Mouse (Mus musculus): Measurements from ENCODE around the gene Sh3gl3.

The Sh3gl3 gene

DNA sequence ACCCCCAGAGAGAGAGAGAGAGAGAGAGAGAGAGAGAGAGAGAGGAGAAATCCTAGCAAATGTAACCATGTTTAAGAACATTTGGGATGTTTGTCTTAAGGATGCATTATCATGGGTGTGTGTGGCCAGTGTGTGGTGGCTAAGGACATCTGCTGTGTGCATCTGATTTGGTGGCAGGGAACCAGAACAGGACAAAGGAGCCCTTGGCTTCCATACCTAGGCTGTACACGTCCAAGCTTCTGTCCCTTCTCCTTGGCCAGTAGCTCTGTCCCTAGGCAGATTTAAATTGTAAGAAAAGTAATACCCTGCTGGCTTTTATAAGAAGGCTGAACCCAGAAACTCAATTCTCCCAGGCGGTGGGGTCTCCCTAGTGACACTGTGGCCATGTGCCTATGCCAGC is 121.0 kb downstream of the Sh3gl3 start:
- DNase-seq: no peak

DNA sequence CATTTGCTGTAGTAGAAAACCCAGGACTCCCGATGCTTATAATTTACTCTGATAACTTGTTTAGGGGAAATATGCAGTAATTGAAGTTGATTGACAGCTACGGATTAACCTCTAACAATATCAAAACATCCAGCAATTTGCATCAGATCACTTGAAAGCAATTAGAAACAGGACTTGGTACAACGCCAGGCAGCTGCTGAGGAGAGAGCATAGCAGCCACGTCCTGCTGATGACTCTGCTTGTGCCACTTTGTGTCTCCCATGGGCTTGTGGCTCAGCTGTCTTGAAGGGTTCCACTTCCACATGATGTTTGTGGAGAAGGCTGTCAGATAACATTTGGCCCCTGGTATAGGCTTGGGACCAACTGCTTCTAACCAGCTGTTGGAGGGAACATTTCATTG is 134.8 kb downstream of the Sh3gl3 start:
- no peak for DNase-seq

DNA sequence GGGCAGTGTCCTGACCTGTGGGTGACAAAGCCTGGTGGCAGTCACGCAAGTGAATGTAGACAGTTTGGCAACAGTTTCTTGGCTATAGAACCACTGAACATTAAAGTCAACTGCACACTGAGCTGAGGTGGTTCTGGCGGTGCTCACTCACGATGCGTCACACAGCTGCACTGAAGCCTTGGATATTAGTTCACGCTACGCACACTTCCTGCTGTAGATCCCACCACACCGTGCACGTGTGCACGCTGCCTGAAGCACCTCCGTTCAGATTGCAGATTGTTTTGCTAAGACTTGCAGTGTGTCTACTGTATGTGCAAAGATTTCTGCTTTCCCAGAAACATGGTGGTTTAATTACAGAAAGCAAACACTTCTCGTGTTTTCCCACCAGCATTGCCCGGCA is 144.9 kb downstream of the Sh3gl3 start:
- DNase-seq: no peak

DNA sequence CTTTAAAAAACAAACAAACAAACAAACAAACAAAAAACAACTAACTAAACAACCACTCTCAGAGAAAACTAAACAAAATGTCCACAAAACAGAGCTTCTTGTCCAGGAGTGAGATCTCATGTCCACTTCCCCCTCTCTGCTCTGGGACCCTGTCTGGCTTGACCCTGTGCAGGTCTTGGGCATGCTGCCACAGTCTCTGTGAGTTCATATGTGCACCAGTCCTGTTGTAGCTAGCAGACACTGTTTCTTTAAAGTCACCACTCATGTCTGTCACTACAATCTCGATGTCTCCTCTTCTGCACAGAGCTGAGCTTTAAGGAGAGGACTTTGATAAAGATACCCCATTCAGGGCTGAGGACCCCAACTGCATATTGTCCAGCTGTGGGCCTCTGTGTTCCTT is 153.0 kb downstream of the Sh3gl3 start:
- DNase-seq: no peak

DNA sequence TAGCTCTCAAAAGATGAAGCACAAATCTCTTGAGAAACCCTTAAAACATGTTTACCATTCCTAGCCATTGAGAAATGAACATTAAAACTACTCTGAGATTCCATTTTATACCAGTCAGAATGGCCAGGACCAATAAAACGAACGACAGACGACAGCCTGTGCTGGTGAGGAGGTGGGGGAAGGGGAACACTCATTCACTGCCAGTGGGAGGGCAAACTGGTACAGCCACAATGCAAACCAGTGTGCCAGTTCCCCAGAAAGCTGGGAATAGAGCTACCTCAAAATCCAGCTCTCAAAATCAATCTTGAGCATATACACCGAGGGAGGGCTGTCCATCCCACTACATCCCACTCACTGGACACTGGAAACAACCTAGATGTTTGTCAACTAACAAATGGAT is 153.6 kb downstream of the Sh3gl3 start:
- no peak for DNase-seq

DNA sequence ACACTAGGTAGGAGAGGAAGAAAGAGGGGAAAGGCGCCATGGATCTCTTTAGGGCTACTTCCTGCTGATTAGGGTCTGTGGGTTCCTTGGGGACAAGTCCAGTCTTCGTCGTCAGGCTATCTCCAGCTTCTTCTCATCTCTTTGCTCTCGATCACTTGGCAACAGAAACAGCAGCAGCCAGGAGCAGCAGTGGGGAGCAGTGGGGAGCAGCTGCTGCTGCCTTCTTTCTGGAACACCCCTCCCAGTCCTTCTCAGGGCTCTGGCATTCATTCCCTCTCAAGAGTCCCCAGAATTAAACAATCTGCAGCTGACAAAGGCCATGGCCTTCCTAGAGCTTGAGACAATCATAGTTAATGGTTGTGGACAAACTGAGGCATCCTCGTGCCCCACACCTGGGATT is 154.2 kb downstream of the Sh3gl3 start:
- DNase-seq: no peak

DNA sequence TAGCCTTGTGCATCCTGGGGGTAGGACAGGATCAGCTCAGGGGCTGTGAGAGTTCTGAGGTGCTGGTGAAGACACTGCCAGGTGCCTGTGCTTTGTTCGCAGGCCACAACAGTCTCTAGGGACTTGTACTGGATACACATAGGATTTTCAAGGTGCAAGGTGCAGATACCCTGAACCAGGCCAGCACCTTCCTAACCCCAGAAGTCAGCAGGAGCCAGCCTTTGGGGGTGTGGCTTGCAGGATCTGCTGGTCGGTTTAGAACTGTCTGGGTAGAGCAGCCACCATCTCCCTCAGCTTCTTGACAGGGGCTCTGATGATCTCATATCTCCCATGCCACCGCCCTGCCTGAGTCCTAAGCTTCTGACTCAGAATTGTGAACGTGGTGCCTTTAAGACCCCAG is 156.2 kb downstream of the Sh3gl3 start:
- DNase-seq: no peak

DNA sequence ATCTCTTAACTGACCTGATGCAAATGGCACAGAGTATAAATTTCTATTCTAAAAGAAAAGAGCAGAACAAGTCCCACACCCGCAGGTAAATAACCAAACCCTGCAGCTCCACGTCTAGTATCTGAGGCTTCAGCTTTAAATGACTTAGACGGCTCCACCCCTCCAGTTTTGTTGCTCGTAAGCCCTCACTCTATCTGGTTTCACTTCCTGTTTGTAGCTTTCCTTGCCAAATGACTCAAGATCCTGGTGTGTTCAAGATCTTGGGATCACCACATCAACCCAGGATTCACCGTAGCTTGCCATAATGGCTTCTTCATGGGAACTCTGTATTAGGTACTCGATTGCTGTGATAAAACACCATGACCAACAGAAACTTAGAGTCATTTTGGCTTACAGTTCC is 157.2 kb downstream of the Sh3gl3 start:
- DNase-seq: no peak

DNA sequence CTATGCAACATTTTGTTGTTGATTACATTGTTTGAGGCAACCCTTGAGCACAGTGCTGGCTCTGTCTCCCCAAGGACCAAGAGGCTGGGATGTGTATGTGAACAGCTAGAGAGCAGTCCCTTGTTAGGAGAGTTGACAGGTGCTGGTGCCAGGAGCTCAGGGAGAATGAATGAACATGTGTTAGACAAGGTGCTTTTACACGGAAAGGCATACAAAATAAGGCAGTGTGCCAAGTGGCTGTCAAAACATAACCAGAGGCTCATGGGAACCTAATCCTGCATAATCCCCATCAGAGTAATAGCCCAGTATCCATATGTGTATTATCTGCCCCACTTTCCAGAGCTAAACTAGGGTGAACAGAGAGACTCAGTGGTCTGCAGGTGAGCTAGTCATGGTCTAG is 160.4 kb downstream of the Sh3gl3 start:
- DNase-seq: no peak

DNA sequence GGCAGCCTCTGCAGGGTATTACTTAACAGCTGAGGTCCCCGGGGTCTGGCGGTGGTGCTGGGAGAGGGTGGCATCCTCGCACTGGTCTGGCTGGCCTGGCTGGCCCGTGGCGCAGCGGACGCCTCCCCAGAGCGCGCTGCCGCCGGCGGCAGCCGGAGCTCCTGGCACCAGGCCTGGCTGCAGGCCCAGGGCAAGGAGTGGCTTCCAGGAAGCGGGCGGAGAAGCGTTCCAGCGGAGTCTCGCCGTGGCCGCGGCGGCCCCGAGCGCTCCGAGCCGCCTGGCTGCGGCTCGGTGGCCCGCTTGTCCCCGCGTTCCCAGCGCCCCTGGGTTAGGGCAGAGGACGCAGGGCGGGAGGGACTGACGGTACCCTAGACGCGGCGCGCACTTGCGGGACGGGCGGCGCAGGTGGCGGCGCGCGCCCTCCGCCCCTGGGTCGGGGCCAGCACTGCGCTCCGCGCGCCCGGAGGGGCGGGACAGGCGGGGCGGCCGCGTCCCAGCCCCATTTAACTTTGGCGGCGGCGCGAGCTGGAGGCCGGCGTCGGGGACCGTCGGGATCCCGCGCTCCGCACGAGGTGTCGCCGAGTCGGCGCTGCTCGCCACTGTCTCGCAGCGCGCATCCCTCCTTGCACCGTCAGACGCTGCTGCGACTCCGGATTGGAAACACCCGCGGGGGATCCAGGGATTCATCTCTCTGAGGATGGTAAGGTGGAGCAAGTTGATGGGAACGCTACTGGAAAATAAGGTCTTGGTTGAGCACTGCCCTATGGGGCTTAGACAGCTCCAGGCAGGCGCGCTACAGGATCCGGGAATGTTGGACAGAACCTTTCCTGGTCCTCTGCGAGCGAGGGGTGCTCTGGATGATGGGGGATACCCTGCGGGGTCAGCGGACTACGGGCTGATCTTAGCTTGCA is 161.8 kb downstream of the Sh3gl3 start, which contains the start of gene Adamtsl3:
TSS of gene Adamtsl3 (plus strand) at position 484 of the 911 bp plus-strand sequence.
- no peak for DNase-seq

DNA sequence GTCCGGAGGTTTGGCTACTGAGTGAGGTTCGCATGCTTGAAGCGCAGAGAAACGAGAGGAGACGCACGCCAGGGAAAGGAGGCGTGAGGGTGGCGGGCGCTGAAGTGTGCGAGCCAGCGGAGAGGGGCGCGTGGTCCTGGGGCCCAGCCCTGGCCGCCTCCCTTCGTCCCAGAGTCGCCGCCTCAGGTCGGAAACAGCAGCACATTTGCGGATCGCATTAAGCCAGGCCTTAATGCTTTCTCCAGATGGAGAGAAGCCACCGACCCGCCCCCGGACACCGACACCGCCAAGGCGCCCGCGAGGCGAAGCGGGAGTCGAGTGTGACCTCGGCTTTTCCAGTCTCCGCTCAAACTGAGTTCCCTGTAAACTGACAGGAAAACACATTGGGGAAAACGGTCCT is 162.5 kb downstream of the Sh3gl3 start:
- DNase-seq: no peak

DNA sequence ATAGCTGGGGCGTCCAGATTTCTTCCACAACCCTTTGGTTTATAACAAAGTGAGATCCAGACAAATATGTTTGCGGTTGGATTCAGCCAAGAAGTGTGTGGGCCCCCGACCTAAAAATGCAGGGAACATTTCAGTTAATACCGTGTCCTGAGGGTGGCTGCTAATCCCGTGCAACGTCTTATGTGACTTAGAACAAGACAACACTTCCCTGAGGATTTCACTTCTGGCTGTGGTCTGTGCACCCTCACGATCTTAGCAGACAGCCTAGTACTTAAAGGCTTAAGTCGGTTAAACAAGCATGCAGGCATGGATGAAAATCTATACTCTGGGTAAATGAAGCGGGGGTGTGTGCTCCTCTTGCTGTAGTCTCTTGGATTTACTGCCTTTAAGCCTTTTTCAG is 164.5 kb downstream of the Sh3gl3 start:
- DNase-seq: no peak

DNA sequence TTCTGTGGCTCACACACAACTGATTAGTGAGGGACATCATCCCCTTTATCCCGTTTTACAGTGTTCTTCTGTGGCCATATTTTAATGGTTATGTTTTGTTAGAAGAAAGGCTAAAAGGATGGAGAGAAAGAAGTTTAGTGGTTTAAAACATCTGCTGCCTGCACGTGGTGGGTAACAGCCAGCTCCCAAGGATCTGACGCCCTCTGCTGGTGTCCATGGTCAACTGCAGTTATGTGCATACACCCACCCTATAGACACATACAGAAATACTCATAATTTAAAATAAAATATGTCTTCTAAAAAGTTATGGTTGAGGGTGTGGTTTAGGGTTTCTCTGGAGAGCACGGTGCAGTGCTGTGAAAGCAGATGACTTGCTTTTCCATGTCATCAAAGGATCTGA is 164.9 kb downstream of the Sh3gl3 start:
- DNase-seq: no peak

DNA sequence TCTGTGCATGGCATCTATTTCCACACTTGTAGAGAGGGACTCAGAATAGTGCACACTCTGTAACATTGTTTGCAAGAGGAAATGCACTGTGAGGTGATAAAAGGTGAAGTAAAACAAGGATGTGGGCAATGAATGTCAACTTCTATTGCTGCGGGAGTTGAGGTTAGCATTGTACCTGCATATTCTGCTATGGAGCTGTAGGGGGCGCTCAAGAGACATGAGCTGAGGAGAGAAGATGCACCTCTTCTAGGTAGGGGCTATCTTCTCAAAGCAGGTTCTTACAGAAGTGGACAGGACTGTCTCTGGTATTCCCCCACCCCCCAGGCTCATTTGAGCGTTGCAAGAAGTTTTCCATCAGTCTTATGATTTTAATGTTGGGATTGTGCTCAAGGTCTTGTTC is 165.6 kb downstream of the Sh3gl3 start:
- DNase-seq: no peak

DNA sequence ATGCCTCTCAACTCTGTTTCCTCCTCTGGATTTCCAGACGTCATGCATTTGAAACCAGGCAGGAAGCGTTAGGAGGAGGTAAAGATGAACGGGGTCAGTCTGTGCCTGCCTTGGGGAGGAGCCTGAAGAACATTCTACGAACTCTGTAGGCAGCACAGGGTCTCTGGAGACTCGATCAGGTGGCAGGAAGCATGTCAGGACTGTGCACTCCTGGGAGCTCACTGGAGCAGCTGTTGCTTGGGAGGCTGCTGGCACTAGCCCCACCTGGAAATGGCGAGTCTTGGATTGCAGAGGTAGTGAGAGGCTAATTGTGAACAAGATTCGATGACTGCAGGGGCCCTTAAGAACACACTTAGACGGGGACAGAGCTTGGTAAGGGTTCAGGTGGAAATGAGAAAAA is 167.8 kb downstream of the Sh3gl3 start:
- no peak for DNase-seq

DNA sequence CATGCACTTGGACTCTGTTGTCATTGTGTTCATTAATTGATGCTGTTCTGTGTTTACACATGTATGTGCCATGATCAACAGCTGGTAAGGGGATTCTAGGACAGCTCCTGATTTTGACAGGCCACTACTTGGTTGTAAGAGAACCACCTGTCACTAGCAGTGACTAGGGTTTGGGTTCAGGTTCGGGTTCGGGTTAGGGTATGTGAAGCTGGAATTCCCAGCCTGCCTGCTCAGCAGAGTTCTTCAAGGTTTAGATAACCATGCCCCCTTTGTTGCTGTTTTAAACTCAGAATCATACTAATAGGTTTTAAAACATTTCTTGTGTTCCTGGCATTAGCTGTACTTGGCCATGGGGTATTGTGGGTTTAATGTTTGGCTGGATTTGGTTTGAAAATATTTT is 173.1 kb downstream of the Sh3gl3 start:
- no peak for DNase-seq

DNA sequence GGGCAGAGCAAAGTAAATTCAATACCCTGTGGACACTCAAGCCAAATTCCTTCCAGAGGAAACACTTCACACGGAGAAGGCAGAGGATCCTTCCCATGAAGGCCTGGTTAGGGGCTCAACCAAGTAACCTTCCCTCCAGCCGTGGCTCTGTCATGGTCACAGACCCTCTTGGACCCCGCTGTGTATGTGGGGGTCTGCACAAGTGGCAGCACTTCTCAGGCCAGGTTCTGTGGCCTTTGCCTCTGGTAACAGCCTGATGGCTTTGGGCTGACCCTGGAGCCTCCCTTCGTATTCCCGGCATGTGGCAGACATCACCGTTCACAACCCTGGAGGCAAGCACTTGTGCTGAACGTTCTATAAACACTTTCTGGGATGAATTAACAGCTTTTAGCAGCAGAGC is 176.2 kb downstream of the Sh3gl3 start:
- DNase-seq: no peak

DNA sequence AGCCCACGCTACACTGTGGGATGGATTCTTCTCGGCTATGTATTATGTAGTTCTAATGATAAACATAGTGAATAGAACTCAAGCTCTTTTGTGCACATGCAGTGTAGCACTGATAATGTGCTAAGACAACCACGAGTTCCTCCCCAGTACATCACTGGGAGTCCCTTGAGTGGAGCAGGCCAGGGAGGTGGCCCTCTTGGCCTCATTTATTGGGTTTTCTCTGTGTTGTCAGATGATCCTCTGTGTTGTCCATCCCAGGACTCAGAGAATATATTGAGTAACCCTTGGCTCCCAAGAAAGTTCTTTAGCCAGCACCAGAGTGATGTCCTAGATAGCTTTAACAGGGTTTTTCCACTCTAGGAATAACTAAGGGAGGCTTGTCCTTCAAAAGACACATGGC is 176.8 kb downstream of the Sh3gl3 start:
- no peak for DNase-seq

Measured in thymus, postnatal 25 days (tissue).